Mouse (Mus musculus): ENCODE data around the gene Wfdc8.

DNA sequence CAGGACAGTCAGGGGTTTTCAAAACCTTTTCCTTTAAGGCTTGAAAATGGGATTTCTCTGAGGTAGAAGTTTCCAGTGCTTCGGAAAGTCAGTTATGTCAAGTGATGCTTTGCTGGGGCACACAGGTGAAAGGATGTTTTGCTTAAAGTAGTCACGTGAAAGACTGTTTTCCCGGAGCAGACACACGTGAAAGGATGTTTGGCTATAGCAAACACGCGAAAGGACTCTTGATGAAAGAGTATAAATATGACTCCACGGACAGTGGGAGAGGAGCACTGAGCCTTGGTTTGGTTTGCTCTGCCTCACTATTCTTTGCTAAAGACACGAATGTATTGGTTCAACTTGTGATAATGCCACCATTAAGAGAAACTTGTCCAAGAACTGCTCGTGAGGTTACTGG lies 61.9 kb downstream of the Wfdc8 start:
- TF ChIP-seq CTCF (IDR thresholded peaks at IDR 0.05; ENCODE audit: control insufficient read depth, insufficient read depth, insufficient read length) (no peak), MAX (IDR thresholded peaks at IDR 0.05) (no peak), USF1 (IDR thresholded peaks at IDR 0.05; ENCODE audit: low read depth) (no peak), MYOG (IDR thresholded peaks at IDR 0.05; ENCODE audit: control insufficient read depth, extremely low read depth, insufficient read length) (no peak), MYOD1 (IDR thresholded peaks at IDR 0.05; ENCODE audit: control insufficient read depth, insufficient read length, low read depth) (no peak)

Data from C2C12 (cell line).